Mouse (Mus musculus) neural tube, embryonic 14.5 days (tissue): ENCODE measurements around the gene Psma6. TPM values are rescaled to one million over a fixed set of nuclear protein-coding genes. Genes with fewer than 3 reads are reported as not detected.
"Not testable (repeated sequence)": the region's sequence is repeated elsewhere in the genome, so short reads cannot be mapped to it uniquely, and the experiment has no call there.

Source experiments
- ATAC-seq: fragments of 200-750 bp; cut with Nextera tagmentation; 2 replicates; pipeline ENCODE4 v1.8.0; 2017; ENCODE audit warnings: low read depth, mild to moderate bottlenecking, moderate TSS enrichment, moderate library complexity
- H3K27ac ChIP-seq: fragments of 300-500 bp; sonication (generic); 2 replicates; pipeline ENCODE4 v1.5.1; 2014; ENCODE audit warnings: low read depth, mild to moderate bottlenecking, control low read depth, low read length, moderate library complexity, mixed read lengths
- H3K27me3 ChIP-seq: fragments of 300-500 bp; sonication (generic); 2 replicates; pipeline ENCODE4 v1.6.1; 2014; ENCODE audit warnings: low read length; ENCODE audit not compliant: control insufficient read depth, insufficient read depth
- H3K36me3 ChIP-seq: fragments of 300-500 bp; sonication (generic); 2 replicates; pipeline ENCODE4 v1.6.1; 2014; ENCODE audit warnings: low read length, mixed read lengths; ENCODE audit not compliant: control insufficient read depth, insufficient read depth
- H3K4me1 ChIP-seq: fragments of 300-500 bp; sonication (generic); 2 replicates; pipeline ENCODE4 v1.6.1; 2014; ENCODE audit warnings: low read length; ENCODE audit not compliant: control insufficient read depth, insufficient read depth
- H3K4me2 ChIP-seq: fragments of 300-500 bp; sonication (generic); 2 replicates; pipeline ENCODE4 v1.6.1; 2014; ENCODE audit warnings: mild to moderate bottlenecking, low read depth, low read length, control low read depth
- H3K4me3 ChIP-seq: fragments of 300-500 bp; sonication (generic); 2 replicates; pipeline ENCODE4 v1.5.1; 2014; ENCODE audit warnings: low read depth, low read length, control low read depth, mixed read lengths
- H3K9ac ChIP-seq: fragments of 300-500 bp; sonication (generic); replicated peaks from 2 replicates; pipeline ENCODE4 v1.6.1; 2014; ENCODE audit warnings: low read depth, mild to moderate bottlenecking, control low read depth, low read length, mixed read lengths
- H3K9me3 ChIP-seq: fragments of 300-500 bp; sonication (generic); 2 replicates; pipeline ENCODE4 v1.6.1; 2016; ENCODE audit warnings: low read length; ENCODE audit not compliant: control insufficient read depth
- WGBS: fragments of 180-500 bp; shearing (Covaris S2); extraction: QIAGEN DNeasy Blood & Tissue Kit; methylation state at CpG from one replicate; pipeline ENCODE4 v1.1.7; 2014; 5-methylcytosine and 5-hydroxymethylcytosine counted together
- polyA plus RNA-seq: library from polyadenylated mRNA; unstranded; fragments of >200 nt; fragmentation: Nextera tagmentation; extraction: Ambion mirVana; gene quantifications from 2 replicates; pipeline ENCODE4 v1.2.1, GENCODE M21; 2014

Psma6 gene
- polyA plus RNA-seq: 420 and 439 TPM in 2 replicates

DNA sequence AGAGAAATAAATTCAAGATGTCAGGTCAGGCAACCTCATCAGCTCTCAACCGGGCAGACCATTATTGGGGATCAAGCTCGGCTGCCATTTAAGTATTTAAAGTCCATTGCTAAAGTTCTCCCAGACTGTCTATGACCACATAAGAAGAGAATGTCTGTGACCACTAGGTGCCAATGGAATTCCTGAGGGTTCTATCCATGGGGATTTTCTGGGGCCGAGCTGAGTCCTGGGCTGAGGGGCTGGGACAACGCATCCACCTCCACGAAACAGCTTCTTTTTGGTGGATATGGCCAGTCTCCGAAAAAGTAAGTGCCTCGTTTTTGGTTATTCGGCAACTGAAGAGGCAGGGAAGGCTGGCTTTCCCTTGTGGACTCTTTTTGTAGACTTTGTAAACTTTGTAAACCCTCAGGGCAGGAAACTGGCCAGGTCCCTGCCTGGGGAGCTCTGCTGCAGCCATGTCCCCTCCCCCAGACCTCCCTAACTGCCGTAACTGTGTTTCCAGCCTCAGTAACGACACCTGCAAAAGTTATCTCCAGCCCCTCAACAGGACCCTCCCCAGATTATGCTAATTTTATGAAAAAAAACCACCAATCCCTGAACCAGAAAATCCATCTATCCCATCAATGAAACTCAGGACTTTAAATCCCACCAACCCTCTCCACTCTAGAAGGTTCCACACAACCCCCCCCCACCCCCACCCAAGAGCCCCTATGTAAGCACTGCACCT lies at the start of gene Psma6:
Gene Psma6 (plus strand): TSS at position 200 of the 727 bp plus-strand sequence.
- Histone ChIP-seq H3K27me3 (no peaks in the 10 kb centered on the region), H3K36me3 (no peaks in the 10 kb centered on the region), H3K4me2 (no peak within 1 kb of the TSS), H3K4me3 (no peak within 1 kb of the TSS), H3K9ac (no peak within 1 kb of the TSS), H3K27ac (no peak within 1 kb of the TSS), H3K9me3 (no peaks in the 10 kb centered on the region), H3K4me1 (no peaks in the 10 kb centered on the region)
- ATAC-seq: no peak
- whole genome bisulfite sequencing: 81% methylated on average over 10 of the region's 10 CpGs

GRCm38 (mm10) chr12:55338490-55338889 lies 45.5 kb upstream of the Psma6 start:
- WGBS: 97% methylated on average over 1 of the region's 2 CpGs
- not testable (repeated sequence) for H3K9ac ChIP-seq, H3K36me3 ChIP-seq, ATAC-seq, H3K9me3 ChIP-seq, H3K4me1 ChIP-seq, H3K4me2 ChIP-seq, H3K27me3 ChIP-seq, H3K4me3 ChIP-seq, H3K27ac ChIP-seq

DNA sequence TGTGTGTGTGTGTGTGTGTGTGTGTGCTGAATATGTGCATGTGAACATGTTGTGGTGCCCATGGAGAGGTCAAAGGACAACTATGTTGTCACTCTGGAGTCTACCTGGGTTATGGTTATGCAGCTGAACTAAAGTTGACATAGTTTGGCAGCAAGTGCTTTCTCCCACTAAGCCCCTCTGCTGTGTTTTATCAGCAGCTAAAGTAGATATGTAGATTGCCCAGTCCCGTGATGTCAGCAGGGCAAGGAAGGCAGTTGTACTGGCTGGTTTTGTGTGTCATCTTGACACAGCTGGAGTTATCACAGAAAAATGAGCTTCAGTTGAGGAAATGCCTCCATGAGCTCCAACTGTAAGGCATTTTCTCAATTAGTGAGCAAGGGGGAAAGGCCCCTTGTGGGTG lies 41.0 kb upstream of the Psma6 start:
- not testable (repeated sequence) for H3K9ac ChIP-seq, H3K9me3 ChIP-seq, H3K36me3 ChIP-seq, H3K27me3 ChIP-seq, H3K4me3 ChIP-seq, ATAC-seq, H3K4me1 ChIP-seq, H3K27ac ChIP-seq, H3K4me2 ChIP-seq
- WGBS: 88% methylated on average over 1 of the region's 1 CpGs

- no peaks in the 10 kb centered on the region for H3K27me3 ChIP-seq
- no peaks in the 10 kb centered on the region for H3K9me3 ChIP-seq
- no peak overlapping the region for H3K4me3 ChIP-seq
- H3K4me2 ChIP-seq: peak overlapping the region; percentile 16; the same call in 1 of the 2 replicates
- peak; percentile 85; the same call in 1 of the 2 replicates for ATAC-seq
- peak overlapping the region; percentile 64; the same call in 1 of the 2 replicates for H3K27ac ChIP-seq
- no peak overlapping the region for H3K9ac ChIP-seq
- no peaks in the 10 kb centered on the region for H3K4me1 ChIP-seq
- WGBS: 70% methylated on average over 11 of the region's 11 CpGs
- H3K36me3 ChIP-seq: no peaks in the 10 kb centered on the region
These were observed 40.0 kb upstream of the Psma6 start for GRCm38 (mm10) chr12:55343998-55344397.

- Histone ChIP-seq H3K27ac (peak overlapping the region; percentile 64), H3K36me3 (no peaks in the 10 kb centered on the region), H3K9ac (no peak overlapping the region), H3K4me2 (peak overlapping the region; percentile 16; the same call in 1 of the 2 replicates), H3K4me1 (no peaks in the 10 kb centered on the region), H3K27me3 (no peaks in the 10 kb centered on the region), H3K9me3 (no peaks in the 10 kb centered on the region), H3K4me3 (no peak overlapping the region)
- WGBS: 81% methylated on average over 13 of the region's 13 CpGs
- no peak for ATAC-seq
These were observed 39.4 kb upstream of the Psma6 start for GRCm38 (mm10) chr12:55344583-55344982.

DNA sequence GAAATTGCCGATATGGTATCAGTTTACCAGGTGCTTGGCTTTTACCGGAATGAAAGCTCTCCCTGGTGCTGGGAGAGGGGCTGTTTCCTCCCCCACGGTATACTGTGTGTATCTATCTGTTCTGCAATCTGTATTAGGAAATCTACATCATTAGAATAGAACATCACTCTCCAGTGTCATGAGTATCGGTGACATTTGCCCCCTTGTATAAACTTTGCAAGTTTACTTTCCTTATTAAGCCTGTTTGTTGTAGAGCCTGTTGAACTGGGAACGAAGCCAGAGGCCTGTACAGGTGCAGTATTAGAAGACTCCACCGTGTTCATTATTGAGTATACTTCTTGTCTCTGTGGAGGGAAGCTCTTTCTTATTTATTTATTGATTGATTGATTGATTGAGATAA lies 30.6 kb upstream of the Psma6 start:
- Histone ChIP-seq H3K27ac (no peak overlapping the region), H3K4me3 (no peak overlapping the region), H3K4me1 (no peaks in the 10 kb centered on the region), H3K9me3 (no peaks in the 10 kb centered on the region), H3K27me3 (no peaks in the 10 kb centered on the region), H3K9ac (no peak overlapping the region), H3K4me2 (no peak overlapping the region), H3K36me3 (no peaks in the 10 kb centered on the region)
- 86% methylated on average over 6 of the region's 6 CpGs for WGBS
- ATAC-seq: no peak

- Histone ChIP-seq H3K9ac (no peak overlapping the region), H3K27me3 (no peaks in the 10 kb centered on the region), H3K9me3 (no peaks in the 10 kb centered on the region), H3K36me3 (no peaks in the 10 kb centered on the region), H3K4me1 (no peaks in the 10 kb centered on the region), H3K27ac (no peak overlapping the region), H3K4me3 (no peak overlapping the region), H3K4me2 (no peak overlapping the region)
- peak; percentile 77; the same call in 1 of the 2 replicates for ATAC-seq
- 61% methylated on average over 4 of the region's 4 CpGs for WGBS
These were observed 29.1 kb upstream of the Psma6 start for GRCm38 (mm10) chr12:55354904-55355303.

DNA sequence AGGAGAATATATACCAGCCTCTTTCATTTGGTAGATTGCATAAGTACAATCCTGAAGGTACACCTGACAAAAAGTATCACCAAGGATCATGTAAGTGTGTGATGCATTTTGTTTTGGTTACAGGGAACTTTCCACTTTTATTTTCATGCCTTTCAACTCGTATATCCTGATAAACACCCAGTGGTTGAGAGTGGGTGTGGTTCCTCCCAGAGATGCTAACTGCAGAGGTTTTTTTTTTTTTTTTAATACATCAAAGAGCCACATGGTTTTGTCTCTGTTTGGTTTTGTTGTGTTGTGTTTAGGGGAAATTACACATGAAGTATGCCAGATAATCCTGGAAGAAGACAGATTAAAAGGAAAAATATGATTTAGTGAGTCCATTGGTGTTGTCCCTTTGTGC lies 26.7 kb upstream of the Psma6 start:
- Histone ChIP-seq H3K4me3 (no peak overlapping the region), H3K4me2 (no peak overlapping the region), H3K4me1 (no peaks in the 10 kb centered on the region), H3K27ac (no peak overlapping the region), H3K36me3 (no peaks in the 10 kb centered on the region), H3K9me3 (no peaks in the 10 kb centered on the region), H3K27me3 (no peaks in the 10 kb centered on the region), H3K9ac (no peak overlapping the region)
- ATAC-seq: no peak
- 68% methylated on average over 1 of the region's 1 CpGs for WGBS

DNA sequence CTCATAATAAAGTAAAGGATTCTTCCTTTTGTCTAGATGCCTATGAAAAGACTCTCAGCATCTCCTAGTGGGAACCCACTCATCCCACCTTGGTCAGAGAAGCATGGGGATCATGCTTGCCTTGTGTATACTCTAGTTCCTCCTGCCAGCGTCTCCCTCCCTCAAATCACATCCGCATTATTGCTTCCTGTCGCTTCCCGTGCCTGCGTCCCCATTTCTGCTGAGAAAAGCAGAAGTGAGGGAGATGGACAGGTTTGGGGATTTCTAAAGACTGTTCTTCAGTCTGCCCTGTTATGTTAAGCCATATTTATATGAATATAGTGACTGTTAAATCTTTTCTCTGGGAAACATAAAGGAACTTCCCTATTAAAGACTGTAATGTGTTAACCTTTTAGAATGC lies 23.1 kb upstream of the Psma6 start:
- no peaks in the 10 kb centered on the region for H3K4me1 ChIP-seq
- H3K27me3 ChIP-seq: no peaks in the 10 kb centered on the region
- no peak overlapping the region for H3K27ac ChIP-seq
- H3K4me3 ChIP-seq: no peak overlapping the region
- no peak overlapping the region for H3K4me2 ChIP-seq
- H3K9ac ChIP-seq: no peak overlapping the region
- H3K9me3 ChIP-seq: no peaks in the 10 kb centered on the region
- H3K36me3 ChIP-seq: no peaks in the 10 kb centered on the region
- WGBS: 79% methylated on average over 5 of the region's 5 CpGs
- ATAC-seq: no peak
